Mouse (Mus musculus) thymus, postnatal 36 days (tissue): ENCODE measurements around the gene Siva1.
A peak's percentile ranks its signal among the peaks of the same experiment; 100 is the strongest.

ENCODE experiments used
- DNase-seq, 2 experiments: peaks; one replicate each; pipeline ENCODE4 v3.0.0; 2022; ENCODE audit warnings: mixed read lengths in 2 of 2

Siva1 gene

DNA sequence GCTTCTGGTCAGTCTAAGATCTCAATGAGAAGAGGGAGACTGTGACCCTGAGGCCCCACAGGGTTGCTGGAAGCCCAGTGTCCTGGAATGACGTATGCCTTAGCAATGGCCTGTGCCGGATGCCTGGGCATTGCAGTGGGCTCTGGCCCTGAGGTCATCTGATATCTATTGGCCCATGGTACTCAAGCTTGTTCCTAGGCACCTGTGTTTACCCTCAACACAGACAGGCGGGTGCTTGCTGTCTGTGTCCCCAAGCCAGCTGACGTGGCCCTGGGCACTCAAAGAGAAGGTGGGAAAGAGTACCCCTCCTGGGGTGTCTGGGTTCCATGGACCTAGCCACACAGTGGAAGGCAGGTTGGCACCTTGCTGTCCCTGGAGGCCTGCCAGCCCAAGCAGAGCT, 18.8 kb upstream of the Siva1 start:
- no peak for DNase-seq

DNA sequence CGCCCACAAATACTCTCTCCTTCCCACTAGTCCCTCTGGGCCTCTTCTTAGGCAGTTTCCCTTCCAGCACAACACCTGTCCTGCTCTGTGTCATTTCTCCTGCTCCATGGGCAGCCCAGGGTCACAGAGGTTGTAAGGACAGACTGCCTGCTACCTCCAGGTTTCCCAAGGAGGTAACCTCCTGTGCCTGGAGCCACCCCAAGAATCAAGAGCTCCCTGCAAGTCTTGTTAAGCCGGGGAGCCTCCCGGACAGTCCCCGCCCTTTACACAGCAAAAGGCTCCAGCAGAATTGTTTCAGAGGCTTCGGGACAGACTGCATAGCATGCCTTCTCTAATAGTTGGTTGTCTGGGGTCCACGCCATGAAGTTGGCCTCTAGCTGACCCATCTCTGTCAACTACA, 18.0 kb upstream of the Siva1 start:
- no peak for DNase-seq

DNA sequence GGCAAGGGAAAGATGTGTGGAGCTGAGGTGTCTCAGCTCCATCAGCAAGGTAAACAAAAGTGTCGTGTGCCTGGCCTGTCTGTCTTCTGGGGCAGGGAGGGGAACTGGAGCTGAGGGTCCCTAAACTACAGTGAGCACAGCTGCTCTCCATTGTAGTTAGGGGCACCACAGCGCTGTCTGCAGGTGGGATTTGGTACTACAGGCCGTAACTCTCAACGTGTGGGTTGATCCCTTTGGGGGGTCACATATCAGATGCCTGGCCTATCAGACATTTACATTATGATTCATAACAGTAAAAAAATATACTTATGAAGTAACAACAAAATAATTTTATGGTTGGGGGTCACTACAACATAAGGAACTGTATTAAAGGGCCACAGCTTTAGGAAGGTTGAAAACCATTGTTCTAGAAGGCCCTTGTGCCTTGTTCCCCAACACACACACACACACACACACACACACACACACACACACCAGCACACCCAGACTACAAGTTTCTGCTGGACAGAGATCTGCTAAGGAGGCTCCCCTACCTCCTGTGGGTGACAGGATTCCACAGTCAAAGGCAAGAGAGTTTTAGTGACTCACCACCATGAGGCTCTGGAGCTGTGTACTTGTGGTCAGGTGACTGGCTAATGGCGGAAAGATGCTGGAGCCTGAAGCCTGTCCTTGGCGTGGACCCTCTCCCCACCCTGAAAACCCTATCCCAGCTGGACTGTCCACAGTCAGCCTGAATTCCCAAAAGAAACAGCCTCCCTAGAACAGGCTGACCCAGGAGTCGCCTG, 17.2 kb upstream of the Siva1 start:
- DNase-seq: peak in 1 of 2 experiments; percentile 21

DNA sequence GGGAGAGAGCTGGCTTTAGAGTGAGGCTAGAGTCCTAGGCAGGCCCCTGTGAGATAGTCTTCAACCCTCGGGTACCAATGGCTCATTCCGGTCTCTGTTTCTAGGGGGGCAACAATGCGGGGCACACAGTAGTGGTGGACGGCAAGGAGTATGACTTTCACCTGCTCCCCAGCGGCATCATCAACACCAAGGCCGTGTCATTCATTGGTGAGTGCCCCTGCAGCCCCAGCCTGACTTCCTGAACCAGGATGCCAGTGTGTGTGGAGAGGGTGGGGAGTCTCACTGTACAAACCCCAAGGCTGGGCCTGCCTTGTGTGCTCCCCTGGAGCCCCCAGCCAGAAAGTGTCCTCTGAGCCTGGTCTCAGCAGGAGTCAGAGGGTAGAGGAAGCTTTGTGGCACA, 16.3 kb upstream of the Siva1 start:
- no peak for DNase-seq

DNA sequence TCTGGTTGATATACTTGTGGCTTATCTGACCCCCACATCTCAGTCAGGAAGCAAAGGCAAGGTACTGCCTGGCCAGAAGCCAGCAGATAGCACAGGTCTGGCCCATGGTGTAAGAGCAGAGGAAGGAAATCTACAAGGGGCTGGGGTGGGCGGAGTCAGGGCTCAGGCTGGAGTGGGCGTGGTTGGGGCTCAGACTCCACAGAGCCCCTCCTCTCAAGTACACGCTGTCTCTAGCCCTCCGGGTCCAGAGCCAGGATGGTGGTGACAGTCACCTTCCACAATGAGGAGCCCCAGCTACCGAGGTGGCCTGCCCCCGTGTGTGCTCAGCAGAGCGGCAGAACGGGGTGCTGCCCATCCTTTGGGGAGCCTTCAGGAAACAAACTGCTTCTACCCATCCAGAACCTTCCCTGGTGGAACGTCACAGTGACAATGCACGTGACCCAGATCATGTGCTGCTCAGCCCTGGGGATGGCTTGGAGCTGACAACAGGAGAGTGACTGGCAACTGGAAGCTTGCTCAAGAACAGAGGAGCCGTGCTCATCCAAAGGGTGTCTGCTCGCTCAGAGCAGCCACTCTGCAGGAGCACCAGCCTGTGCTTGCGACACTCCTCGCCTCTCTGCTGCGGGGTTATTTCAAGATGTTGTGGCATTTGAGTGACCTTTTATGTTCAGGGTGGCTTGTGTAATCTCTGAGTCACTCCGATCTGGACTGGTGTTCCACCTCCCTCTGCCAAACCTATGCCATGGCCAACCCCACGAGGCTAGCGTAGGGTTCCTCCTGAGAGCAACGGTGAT, 15.4 kb upstream of the Siva1 start:
- DNase-seq: peak; percentile 73 to 79

DNA sequence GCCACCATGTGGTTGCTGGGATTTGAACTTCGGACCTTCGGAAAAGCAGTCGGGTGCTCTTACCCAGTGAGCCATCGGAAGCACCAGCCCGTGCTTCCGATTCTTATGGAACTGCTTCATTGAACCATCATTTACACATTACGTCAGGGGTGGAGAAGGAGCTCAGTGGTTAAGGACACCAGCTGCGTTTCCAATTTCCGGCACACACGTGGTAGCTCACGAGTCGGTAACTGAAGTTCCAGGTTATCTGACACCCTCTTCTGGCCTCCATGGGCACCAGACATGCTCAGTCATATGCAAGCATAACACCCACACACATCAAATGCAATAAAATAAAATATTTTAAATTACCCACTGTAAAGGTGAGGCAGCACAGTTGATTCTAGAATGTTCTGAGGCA, 14.4 kb upstream of the Siva1 start:
- DNase-seq: no peak

DNA sequence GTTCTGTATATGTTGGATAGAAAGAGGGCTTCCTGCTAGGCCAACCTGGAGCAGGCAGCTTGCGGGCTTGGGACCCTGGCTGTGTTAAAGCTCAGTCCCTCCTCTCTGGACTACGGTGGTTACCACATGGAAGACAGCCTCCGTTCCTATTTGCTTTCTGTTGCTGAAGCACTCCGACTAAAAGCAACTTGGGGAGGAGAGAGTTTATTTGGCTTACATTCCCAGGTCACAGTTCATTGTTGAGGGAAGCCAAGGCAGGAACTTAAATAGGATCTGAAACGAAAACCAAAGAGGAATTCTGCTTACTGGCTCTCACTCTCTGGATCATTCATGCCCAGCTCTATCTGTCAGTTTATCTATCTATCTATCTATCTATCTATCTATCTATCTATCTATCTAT, 13.7 kb upstream of the Siva1 start:
- no peak for DNase-seq

DNA sequence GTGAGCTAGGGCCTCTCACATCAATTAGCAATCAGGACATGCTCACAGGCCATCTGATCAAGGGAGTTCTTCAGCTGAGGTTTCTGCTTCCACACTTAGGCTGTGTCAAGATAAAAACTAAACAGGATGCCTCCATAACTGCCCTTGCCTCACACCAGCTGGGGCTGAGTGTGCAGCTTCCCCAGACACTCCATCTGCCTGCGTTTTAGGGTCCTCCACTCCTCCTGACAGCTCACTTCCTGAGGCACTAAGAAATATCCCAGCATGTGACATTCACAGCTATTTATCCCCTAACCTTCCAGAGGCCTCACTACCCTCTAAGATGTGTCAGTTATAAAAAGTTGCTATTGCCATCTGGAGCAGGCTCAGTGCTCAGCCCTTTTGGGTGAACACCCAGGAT, 13.0 kb upstream of the Siva1 start:
- no peak for DNase-seq

DNA sequence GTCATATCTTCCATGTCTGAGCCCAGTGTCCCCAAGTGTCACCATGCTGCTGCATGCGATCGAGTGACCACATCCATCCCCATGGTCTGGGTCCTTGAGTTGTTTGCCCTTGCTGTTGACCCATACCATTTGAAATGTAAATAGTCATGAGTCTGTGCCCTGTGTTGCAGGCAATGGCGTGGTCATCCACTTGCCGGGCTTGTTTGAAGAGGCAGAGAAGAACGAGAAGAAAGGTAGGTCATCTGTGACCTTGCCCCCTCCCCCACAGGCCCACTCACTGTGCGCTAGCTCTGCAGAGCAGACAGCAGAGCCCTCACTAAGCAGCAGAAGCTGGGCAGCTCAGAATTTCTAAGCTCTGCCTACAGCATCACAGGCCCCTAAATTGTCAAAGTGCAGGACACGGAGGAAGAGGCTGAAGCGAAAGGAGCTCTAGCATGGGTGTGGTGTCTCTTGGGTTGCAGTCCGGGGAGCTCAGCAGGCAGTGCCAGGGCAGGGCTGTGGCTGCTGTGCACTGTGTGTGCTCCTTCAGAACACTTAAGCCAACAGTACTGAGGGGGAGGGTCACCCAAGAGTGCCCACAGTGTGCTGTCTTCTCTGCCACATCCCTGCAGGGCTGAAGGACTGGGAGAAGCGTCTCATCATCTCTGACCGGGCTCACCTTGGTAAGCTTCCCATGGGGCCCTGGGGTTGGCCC, 12.2 kb upstream of the Siva1 start:
- no peak for DNase-seq

DNA sequence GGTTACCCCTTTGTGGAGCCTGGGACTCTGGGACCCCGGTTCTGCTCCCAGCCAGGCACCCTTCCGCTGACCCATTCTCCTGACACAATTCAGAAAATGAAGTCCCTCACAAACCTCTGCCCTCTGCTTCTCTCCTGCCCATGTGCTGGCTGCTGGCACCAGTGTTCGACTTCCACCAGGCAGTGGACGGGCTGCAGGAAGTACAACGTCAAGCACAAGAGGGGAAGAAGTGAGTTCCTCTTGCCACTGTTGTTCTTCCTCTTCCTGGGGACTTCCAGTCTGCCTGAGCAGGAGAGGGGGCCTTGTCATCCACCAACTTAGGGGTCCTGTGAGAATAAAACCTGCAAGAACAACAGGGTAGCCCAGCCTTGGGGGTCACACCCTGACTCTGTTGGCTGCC, 11.6 kb upstream of the Siva1 start:
- DNase-seq: no peak

DNA sequence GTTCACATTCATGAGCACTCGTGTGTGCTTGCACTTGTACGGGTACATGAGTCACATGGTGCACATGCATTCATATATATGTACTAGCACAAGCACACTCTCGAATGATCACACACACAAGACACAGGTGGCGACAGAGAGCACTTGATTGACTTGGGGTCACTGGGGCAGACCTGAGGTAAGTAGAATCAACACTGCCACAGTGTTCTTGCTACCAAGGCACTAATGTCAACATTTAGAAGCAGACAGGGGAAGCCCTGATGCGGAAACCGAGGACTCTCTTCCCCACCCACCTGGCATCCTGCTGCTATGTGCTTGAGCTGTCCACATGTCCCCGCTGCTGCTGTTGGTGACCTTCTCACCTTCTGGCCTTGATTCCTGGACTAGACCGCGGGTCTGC, 10.8 kb upstream of the Siva1 start:
- peak in 1 of 2 experiments; percentile 21 for DNase-seq

DNA sequence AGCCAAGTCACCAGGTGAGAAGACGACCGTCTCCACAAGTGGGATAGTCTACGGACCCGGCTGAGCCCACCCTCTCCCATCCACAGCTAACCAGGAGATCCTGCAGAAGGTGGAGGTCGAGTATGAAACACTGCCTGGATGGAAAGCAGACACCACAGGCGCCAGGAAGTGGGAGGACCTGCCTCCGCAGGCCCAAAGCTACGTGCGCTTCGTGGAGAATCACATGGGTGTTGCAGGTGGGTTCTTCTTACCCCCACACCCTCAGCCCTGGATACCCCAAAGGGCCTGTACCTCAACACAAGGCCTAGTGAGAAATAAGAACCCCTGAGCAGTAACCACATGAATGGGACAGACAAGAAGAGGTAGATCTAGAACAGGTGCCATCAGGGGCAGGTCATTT, 5.0 kb upstream of the Siva1 start:
- DNase-seq: peak; percentile 24 to 56

DNA sequence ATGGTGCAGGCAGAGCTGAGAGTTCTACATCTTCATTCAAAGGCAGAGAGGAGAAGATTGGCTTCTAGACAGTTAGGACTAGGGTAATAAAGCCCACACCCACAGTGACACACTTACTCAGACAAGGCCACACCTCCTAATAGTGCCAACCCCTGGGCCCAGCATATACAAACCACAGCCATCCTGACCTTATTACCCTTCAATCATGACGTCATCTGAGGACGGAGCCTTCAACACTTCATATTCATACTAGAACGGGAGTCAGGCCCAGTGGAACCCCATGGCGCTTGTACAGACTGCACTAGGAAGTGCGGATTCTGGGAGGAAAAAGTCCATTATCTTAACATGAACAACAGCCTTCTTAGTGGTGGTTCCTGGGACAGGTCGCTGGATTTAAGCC, 1.4 kb upstream of the Siva1 start:
- DNase-seq: no peak

DNA sequence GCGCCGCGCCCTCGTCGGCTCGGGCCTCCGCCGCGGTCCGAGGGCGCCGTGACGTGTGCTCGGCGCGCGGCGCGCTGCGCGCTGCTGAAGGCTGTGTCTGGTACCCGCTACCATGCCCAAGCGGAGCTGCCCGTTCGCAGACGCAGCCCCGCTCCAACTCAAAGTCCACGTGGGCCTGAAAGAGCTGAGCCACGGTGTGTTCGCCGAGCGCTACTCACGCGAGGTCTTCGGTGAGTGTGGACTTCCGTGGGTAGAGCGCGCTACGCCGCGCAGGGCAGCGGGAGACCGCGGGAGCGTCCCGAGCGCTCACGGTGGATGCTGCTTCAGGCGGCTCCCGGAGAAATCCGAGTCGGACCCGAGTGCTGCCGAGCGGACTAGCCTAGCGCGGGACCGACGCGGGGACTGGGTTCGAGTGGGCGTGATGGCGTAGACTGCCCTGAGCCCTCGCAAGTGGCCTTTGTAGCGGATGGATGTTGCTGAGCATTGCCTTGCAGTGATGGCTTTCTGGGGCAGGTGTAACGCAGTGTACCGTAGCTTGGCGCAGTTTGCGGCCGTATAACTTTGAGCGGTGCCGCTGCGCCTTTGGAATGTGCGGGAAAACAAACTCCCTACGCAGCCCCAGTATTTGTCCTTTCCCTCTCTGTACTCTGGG, 502 bp downstream of the Siva1 start:
- DNase-seq: peak in 1 of 2 experiments; percentile 61

DNA sequence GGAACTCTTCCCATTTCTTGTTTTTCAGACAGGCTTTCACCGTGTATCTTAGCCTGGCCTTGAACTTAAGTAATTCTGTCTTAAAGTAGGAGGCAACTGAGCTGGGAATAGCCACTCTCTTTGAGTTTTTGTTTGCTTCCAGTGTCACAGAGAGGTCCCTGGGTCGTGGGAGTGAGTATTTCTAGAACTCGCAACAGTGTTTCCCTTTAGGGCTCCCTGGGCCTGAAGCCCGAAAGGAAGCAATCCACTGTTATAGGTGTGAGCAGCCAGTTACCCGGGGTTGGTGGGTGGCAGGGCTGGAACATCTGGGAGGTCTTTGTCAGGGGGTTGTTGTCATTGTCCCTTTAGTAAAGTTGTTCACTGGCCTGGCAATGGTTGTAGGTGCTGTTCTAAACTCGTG, 1.7 kb downstream of the Siva1 start:
- no peak for DNase-seq

DNA sequence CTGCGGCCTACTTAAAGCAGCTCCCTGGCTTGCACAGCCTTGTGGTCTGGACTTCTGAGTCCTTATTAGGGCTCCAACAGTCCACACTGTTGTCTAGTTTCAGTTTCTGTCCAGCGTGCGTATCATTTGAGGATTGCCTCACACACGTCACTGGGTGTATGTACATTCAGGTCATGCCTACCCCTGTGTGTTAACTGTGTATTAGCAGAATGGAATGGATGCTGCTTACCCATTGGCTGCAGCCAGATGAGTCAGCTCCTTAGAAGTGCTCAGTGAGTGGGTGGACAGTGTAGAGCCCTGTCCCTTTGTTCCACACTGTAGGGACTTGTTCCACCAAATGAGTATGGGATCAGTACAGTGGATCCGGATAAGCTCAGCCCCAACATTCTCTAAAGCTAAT, 3.6 kb downstream of the Siva1 start:
- no peak for DNase-seq

DNA sequence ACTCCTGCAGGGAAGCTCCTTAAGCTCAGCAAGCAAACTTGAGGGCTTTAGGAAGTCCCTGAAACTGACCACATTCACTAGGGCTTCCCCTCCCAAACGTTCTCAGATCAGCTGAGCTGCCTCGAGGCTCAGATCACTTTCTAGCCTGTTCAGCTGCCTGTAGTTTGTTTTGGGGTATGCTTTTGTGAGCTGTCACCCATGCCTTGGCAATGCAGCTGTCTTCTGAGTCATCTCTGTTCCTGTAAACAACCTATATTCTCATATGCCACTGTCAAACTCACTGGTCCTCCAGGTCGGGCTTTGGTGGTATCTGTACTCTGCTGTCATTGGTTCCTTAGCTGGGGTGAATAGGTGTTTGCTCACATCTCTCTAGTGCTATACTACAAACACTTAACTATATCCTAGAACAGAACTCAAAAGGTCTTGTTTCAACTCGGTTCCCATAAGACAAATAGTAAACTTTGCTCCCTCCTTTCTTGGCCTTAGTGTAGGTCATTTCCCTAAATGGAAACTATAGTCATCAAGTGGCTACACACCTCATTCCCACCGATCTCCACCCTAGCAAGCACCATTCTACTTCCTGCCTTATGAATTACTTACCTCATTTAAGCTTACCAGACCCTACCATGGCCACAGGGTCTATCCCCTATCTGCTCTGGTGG, 7.4 kb downstream of the Siva1 start:
- no peak for DNase-seq

DNA sequence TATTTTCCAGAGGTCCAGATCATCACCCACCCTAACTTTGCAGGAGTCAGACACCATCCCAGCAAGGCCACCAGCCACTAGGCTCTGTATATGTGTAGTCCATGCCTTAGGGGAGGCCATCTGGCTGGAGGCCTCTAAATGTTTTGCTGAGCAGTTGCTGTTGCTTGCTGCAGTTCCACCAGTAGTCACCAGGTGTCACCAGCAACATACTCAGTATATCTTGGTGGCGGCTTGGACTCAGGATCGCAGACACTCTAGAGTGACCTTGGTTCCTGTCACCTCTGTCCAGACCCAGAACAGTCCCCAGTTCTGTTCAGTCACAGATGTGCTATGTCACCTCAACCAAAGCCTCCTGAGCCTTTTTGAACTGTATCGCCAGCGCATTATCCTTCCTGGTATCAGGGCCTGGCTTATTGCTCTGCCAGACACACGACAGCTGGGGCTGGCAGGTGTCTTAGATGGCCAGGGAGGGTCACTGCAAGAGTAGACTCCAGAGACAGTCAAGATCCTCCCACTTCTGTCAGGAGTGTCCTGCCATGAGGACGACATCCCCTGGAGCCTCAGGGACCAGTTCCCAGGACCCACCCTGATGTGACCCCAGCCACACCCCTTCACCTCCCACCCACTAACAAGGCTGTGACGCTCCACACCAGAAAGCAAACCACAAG, 8.8 kb downstream of the Siva1 start:
- peak; percentile 72 to 77 for DNase-seq

DNA sequence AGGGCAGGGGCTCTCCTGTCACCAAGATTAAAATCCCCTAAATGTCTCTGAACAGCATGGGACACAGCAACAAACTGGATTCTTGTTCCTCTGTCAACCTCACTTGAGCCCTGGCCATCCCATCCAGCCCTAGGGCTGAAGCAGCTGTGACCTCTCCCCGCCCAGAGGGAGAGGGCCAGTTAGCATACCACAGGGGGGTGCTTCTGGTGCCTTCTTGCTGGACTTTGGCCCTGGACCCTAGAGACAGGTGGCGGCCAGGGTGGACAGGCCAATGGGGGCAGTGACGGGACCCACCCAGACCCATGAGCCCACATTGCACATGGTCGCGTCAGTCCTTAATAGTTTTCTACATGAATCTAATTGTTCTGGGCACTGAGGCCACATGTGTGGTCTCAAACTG, 9.6 kb downstream of the Siva1 start:
- DNase-seq: no peak

DNA sequence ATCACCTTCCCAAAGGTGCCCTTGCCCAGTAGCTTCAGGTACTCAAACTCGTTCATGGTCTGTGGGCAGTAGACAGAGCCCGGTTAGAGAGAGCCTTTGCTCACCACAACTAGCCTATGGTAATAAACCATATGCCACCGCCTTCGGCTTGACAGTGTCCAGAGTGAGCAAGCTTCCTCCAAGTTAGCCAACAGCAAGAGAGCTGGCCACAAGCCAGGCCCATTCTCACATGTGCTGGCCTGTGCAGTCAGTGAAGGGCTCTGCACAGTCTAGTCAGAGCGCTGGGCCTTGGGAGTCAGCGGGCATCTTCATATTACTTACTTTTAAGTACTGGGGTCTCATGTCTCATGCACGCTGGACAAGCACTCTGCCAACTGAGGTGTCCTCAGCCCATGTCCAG, 14.1 kb downstream of the Siva1 start:
- no peak for DNase-seq

DNA sequence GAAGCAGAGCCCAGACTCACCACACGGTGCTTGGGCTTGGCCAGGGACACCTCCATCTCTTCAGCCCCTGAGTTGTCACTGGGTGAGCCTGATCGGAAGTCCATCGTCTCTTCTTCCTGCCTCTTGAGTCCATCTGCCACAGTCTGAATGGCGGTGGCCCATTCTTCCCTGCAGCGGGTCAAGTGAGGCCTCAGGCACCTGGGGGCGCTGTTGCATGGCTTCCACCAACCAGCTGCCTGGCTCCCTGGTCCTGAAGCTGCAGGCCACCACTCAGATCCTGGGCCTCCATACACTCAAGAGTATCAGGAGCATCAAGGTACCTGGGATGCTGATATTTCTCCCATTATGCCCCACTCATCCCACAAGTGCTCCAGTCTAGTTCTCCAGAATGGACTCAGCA, 14.6 kb downstream of the Siva1 start:
- DNase-seq: peak; percentile 59 to 60
